Mouse (Mus musculus): ENCODE data around the gene Gm21954. TPM values are rescaled to one million over a fixed set of nuclear protein-coding genes. Genes with fewer than 3 reads are reported as not detected.

The Gm21954 gene
- polyA plus RNA-seq, 1 experiment from 2014 or later = not detected

DNA sequence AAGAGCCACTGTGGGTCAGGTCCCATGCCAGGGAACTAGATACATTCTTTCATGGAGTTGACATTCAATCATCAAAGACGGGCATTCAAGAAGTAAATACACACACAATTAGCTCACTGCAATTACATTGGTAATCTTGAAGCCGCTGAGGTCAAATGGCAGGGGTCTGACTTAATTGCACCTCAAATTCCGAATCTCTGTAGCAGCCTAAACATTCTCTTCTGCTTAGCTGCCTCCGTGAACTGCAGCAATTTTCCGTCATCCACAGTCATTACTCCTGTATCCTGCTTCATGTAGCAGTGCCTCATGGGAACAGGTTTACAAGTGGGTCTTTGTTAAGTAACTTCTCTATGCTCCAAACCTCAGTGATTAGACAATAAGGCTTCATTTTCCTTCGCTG, 20.0 kb upstream of the Gm21954 start:
- Histone ChIP-seq H3K4me1 (peaks cover 19% of the 10 kb centered on the region), H3K9me3 (no peaks in the 10 kb centered on the region), H3K36me3 (replicated peaks) (peaks cover 10% of the 10 kb centered on the region; the same call in 1 of the 2 replicates), H3K4me2 (no peak overlapping the region), H3K27me3 (no peaks in the 10 kb centered on the region), H3K4me3 (replicated peaks) (no peak overlapping the region), H3K27ac (no peak overlapping the region), H3K9ac (no peak overlapping the region)
- ATAC-seq (ENCODE audit: low FRiP score) = no peak
- WGBS = 18% methylated on average over 6 of the region's 6 CpGs

GRCm38 (mm10) chr3:55489231-55489990, 17.4 kb upstream of the Gm21954 start:
- 79% methylated on average over 12 of the region's 12 CpGs for WGBS
- H3K27me3 ChIP-seq = no peaks in the 10 kb centered on the region
- peaks cover 6% of the 10 kb centered on the region; the same call in 1 of the 2 replicates for H3K4me1 ChIP-seq
- no peak overlapping the region for H3K4me3 ChIP-seq (replicated peaks)
- H3K36me3 ChIP-seq (replicated peaks) = peaks cover 16% of the 10 kb centered on the region
- no peaks in the 10 kb centered on the region for H3K9me3 ChIP-seq
- no peak overlapping the region for H3K9ac ChIP-seq
- H3K27ac ChIP-seq = no peak overlapping the region
- ATAC-seq (ENCODE audit: low FRiP score) = no peak
- H3K4me2 ChIP-seq = no peak overlapping the region

- Histone ChIP-seq H3K9me3 (no peaks in the 10 kb centered on the region), H3K4me3 (replicated peaks) (no peak overlapping the region), H3K9ac (no peak overlapping the region), H3K27me3 (no peaks in the 10 kb centered on the region), H3K36me3 (replicated peaks) (peaks cover 7% of the 10 kb centered on the region; the same call in 1 of the 2 replicates), H3K4me2 (no peak overlapping the region), H3K27ac (no peak overlapping the region), H3K4me1 (0 out of 2 replicates have a peak, but pooled peaks cover 5% of the 10 kb centered on the region)
- WGBS = 54% methylated on average over 4 of the region's 4 CpGs
- ATAC-seq (ENCODE audit: low FRiP score) = no peak
Measured at GRCm38 (mm10) chr3:55483328-55483727, 11.3 kb upstream of the Gm21954 start.

- H3K9me3 ChIP-seq = no peaks in the 10 kb centered on the region
- H3K36me3 ChIP-seq (replicated peaks) = 0 out of 2 replicates have a peak, but pooled peaks cover under 1% of the 10 kb centered on the region
- WGBS = 67% methylated on average over 1 of the region's 1 CpGs
- H3K9ac ChIP-seq = no peak overlapping the region
- no peak overlapping the region for H3K27ac ChIP-seq
- H3K4me2 ChIP-seq = no peak overlapping the region
- H3K27me3 ChIP-seq = no peaks in the 10 kb centered on the region
- H3K4me1 ChIP-seq = 0 out of 2 replicates have a peak, but pooled peaks cover 5% of the 10 kb centered on the region
- no peak overlapping the region for H3K4me3 ChIP-seq (replicated peaks)
- no peak for ATAC-seq (ENCODE audit: low FRiP score)
Measured at GRCm38 (mm10) chr3:55481140-55481539, 9.1 kb upstream of the Gm21954 start.

DNA sequence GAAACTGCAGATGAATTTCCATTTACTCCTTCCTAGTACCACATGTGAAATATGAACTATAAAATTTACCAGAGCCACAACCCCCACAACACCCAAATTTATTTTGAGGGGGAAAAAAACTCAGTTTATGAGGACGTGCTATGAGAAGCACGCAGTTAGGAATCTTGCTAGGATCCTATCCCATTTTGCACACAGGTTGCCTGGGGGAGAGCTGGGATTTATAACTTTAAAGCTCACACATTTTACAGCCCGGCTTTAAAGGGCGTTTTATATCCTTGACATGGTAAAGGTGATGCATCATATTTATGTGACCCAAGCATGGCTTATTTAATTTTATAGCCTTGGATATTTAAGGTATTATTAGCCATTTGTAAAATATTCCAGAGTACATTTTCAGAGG, 7.3 kb upstream of the Gm21954 start:
- no peak overlapping the region for H3K9ac ChIP-seq
- H3K27ac ChIP-seq = no peak overlapping the region
- no peak for ATAC-seq (ENCODE audit: low FRiP score)
- no peak overlapping the region for H3K4me2 ChIP-seq
- peaks cover 8% of the 10 kb centered on the region; the same call in 1 of the 2 replicates for H3K4me1 ChIP-seq
- no peaks in the 10 kb centered on the region for H3K36me3 ChIP-seq (replicated peaks)
- H3K27me3 ChIP-seq = no peaks in the 10 kb centered on the region
- no peaks in the 10 kb centered on the region for H3K9me3 ChIP-seq
- WGBS = 94% methylated on average over 4 of the region's 4 CpGs
- no peak overlapping the region for H3K4me3 ChIP-seq (replicated peaks)

DNA sequence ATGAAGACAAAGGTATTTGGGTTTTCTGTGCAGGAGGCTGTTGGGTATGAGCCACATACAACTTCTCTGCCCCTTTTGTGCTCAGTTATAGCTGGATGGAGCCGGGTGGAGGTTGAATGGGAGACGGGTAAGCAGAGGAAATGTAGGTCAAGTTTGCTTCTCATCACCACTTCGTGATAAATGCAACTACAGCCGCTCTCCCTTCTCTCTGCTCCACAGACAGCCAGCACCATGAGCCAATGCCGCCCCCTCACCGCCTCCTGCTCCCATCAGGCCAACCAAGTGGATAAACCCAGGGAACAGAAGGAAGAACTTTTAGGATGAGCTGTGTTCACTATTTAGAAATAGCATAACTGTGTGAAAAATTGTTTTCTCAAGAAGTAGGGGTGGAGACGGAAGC, 4.7 kb upstream of the Gm21954 start:
- no peak overlapping the region for H3K27ac ChIP-seq
- 95% methylated on average over 7 of the region's 7 CpGs for WGBS
- no peaks in the 10 kb centered on the region for H3K27me3 ChIP-seq
- no peaks in the 10 kb centered on the region for H3K36me3 ChIP-seq (replicated peaks)
- peaks cover 8% of the 10 kb centered on the region; the same call in 1 of the 2 replicates for H3K4me1 ChIP-seq
- no peak overlapping the region for H3K9ac ChIP-seq
- H3K4me3 ChIP-seq (replicated peaks) = no peak overlapping the region
- H3K4me2 ChIP-seq = no peak overlapping the region
- H3K9me3 ChIP-seq = no peaks in the 10 kb centered on the region
- ATAC-seq (ENCODE audit: low FRiP score) = no peak

GRCm38 (mm10) chr3:55473146-55473545, 1.1 kb upstream of the Gm21954 start:
- H3K4me1 ChIP-seq = peaks cover 3% of the 10 kb centered on the region; the same call in 1 of the 2 replicates
- no peak for ATAC-seq (ENCODE audit: low FRiP score)

DNA sequence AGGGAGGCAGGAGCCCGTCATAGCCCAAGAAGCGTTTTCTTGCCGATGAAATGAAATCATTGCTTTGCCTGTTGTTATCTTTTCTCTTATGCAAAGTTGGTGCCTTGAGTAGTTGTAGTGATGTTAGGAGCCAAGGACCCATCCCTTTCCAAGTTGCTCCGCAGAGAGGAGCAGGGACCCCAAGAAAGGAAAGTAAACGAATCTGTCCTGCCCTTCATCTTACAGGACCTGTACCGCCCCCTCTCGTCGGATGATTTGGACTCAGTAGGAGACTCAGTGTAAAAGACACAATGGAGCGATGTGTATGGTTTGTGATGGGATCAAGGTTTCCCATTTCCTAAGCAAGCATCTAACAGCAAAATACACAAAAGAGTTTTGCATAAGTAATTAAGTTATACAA, 5.7 kb downstream of the Gm21954 start:
- ATAC-seq (ENCODE audit: low FRiP score) = no peak
- no peaks in the 10 kb centered on the region for H3K27me3 ChIP-seq
- H3K4me2 ChIP-seq = no peak overlapping the region
- H3K9me3 ChIP-seq = no peaks in the 10 kb centered on the region
- WGBS = 61% methylated on average over 9 of the region's 9 CpGs
- H3K27ac ChIP-seq = no peak overlapping the region
- peaks cover 22% of the 10 kb centered on the region for H3K4me1 ChIP-seq
- no peak overlapping the region for H3K9ac ChIP-seq
- H3K36me3 ChIP-seq (replicated peaks) = no peaks in the 10 kb centered on the region
- H3K4me3 ChIP-seq (replicated peaks) = no peak overlapping the region

More at GRCm38 (mm10) chr3:55473146-55473545, 1.1 kb upstream of the Gm21954 start:
- Histone ChIP-seq H3K4me3 (replicated peaks) (no peak overlapping the region), H3K27me3 (no peaks in the 10 kb centered on the region), H3K9me3 (no peaks in the 10 kb centered on the region), H3K36me3 (replicated peaks) (no peaks in the 10 kb centered on the region), H3K9ac (no peak overlapping the region), H3K4me2 (no peak overlapping the region), H3K27ac (no peak overlapping the region)
- 61% methylated on average over 6 of the region's 6 CpGs for WGBS

- Histone ChIP-seq H3K4me1 (peaks cover 27% of the 10 kb centered on the region), H3K4me2 (no peak overlapping the region), H3K9me3 (no peaks in the 10 kb centered on the region), H3K4me3 (replicated peaks) (no peak overlapping the region), H3K9ac (no peak overlapping the region), H3K27me3 (no peaks in the 10 kb centered on the region), H3K27ac (0 out of 2 replicates have a peak overlapping the region, but pooled peaks have one; percentile 19), H3K36me3 (replicated peaks) (no peaks in the 10 kb centered on the region)
- no peak for ATAC-seq (ENCODE audit: low FRiP score)
- 84% methylated on average over 8 of the region's 8 CpGs for WGBS
Measured at GRCm38 (mm10) chr3:55465785-55466184, 6.2 kb downstream of the Gm21954 start.

GRCm38 (mm10) chr3:55464226-55464625, 7.8 kb downstream of the Gm21954 start:
- 47% methylated on average over 3 of the region's 3 CpGs for WGBS
- Histone ChIP-seq H3K27me3 (no peaks in the 10 kb centered on the region), H3K36me3 (replicated peaks) (no peaks in the 10 kb centered on the region), H3K4me3 (replicated peaks) (no peak overlapping the region), H3K4me2 (no peak overlapping the region), H3K4me1 (peaks cover 30% of the 10 kb centered on the region), H3K27ac (no peak overlapping the region), H3K9me3 (no peaks in the 10 kb centered on the region), H3K9ac (no peak overlapping the region)
- no peak for ATAC-seq (ENCODE audit: low FRiP score)

- no peak overlapping the region for H3K4me3 ChIP-seq (replicated peaks)
- no peaks in the 10 kb centered on the region for H3K27me3 ChIP-seq
- H3K4me1 ChIP-seq = peaks cover 30% of the 10 kb centered on the region
- H3K9me3 ChIP-seq = no peaks in the 10 kb centered on the region
- H3K9ac ChIP-seq = no peak overlapping the region
- no peak for ATAC-seq (ENCODE audit: low FRiP score)
- H3K27ac ChIP-seq = no peak overlapping the region
- H3K4me2 ChIP-seq = no peak overlapping the region
- H3K36me3 ChIP-seq (replicated peaks) = no peaks in the 10 kb centered on the region
- WGBS = 80% methylated on average over 4 of the region's 4 CpGs
Measured at GRCm38 (mm10) chr3:55462904-55463668, 8.9 kb downstream of the Gm21954 start.
